Mouse (Mus musculus) ZHBTc4 (cell line): ENCODE results near the gene Naa16.
A peak's percentile ranks its signal among the peaks of the same experiment; 100 is the strongest.

Source experiments
- DNase-seq: peaks from one replicate; pipeline ENCODE4 v3.0.0-alpha.2; 2011; ENCODE audit warnings: low read depth, low spot score

The Naa16 gene

DNA sequence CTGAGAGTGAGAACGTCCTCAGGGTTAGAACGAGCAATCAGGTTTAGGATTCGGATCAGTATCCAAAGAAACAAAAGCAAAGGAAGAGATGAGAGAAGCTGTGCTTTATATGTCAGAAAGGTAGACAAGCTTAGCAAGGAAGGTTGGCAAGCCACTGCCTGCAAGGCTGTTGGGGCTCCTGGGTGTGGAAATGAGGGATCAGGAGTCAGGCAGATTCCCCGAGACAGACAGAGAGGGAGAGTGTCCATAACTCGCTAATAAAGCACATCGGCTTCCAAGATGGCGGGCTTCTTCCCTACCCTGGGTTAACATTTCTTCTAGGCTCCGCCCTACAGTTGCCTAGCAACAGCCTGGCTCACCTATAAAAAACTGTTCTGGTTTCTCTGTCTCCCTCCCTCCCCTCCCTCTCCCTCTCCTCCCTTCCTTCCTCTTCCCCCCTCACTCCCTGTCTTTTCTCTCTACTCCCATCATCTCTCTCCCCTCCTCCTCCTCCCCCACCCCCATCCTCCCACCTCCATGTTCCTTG is 114.6 kb downstream of the Naa16 start:
- DNase-seq = peak; percentile 69

DNA sequence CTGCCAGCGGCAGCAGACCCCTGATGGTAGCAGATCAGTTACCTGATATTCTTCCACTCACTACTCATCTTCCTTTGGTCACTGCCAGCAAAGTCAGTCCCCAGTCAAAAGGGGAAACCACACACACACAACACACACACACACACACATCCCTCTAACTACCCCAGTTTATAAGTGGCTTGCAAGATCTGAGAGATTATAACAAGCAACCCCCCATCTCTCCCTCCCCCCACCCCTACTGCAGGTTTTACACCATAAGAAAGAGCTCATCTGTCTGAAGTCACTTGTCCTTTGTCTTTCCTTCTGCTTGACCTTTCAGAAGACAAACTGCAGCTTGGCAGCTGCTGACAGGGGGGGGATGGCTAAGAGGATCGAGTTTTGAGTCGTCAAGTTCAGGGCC is 115.1 kb downstream of the Naa16 start:
- DNase-seq = peak; percentile 17
